Mouse (Mus musculus) bone marrow macrophage, adult 2 months (primary cell): ENCODE measurements around the gene Sdk2. TPM values are rescaled to one million over a fixed set of nuclear protein-coding genes. Genes with fewer than 3 reads are reported as not detected.

Source experiments
- H3K27ac ChIP-seq: 2 replicates; pipeline ENCODE4 v1.5.1; 2012; ENCODE audit warnings: low read depth, low read length; ENCODE audit not compliant: insufficient read depth
- H3K4me1 ChIP-seq: 2 replicates; pipeline ENCODE4 v1.6.1; 2012; ENCODE audit warnings: low read length; ENCODE audit not compliant: control insufficient read depth, insufficient read depth
- H3K4me3 ChIP-seq: 2 replicates; pipeline ENCODE4 v1.5.1; 2012; ENCODE audit warnings: mild to moderate bottlenecking, low read length, moderate library complexity; ENCODE audit not compliant: insufficient read depth
- CTCF ChIP-seq: IDR thresholded peaks from 2 replicates; pipeline ENCODE4 v1.5.1; 2012; ENCODE audit warnings: low read depth, mild to moderate bottlenecking, low read length, moderate library complexity
- POLR2A ChIP-seq: IDR thresholded peaks from 2 replicates; pipeline ENCODE4 v1.6.1; 2012; ENCODE audit warnings: mild to moderate bottlenecking, low read depth, low read length, borderline replicate concordance
- polyA plus RNA-seq: library from polyadenylated mRNA; stranded (reverse); fragments of >200 nt; gene quantifications from 2 replicates; pipeline ENCODE4 v1.2.4, GENCODE M21; 2012; ENCODE audit not compliant: missing spikeins, insufficient read depth, insufficient read length

Gene Sdk2
- polyA plus RNA-seq: not detected in 2 replicates

DNA sequence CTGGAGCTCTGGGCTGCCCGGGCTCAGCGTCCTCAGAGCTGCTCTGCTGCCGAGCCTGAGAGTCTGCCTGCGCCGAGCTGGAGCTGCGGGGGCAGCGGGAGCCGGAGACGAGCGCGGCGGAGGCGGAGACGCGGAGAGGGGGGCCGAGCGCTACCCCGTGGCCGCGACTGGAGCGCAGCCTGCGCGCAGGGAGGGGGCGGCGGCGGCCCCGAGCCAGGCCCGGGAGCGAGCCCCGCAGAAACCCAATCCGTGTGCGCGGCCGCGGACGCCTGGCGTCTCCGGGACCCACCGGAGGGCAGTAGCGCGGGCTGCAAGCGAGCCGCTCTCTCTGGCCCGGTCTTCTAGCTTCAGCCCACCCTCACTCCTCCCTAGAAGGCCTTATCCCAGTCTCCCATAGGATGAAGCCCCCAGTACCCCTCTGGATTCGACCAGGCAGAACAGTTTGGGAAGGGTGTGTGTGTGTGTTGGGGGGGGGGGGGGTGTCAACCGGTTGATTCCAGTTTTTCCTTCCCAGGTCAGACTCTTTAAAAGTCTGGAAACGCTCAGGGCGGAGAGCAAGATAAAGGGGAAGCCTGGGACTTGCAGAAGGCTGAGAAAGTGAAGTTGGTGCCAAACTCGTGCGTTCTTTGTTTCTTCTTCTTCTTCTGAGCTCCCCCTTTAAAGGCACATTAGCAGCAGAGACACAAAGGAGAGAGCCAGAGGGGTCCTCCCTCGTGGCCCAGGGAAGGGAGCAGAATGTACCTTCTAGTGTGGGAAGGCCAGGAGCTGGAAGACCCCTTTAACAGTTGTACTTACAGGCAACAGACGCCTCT, at the start of gene Sdk2:
Gene Sdk2 (minus strand): TSS at position 96 of the 812 bp plus-strand sequence.
- Histone ChIP-seq H3K4me1 (no peaks in the 10 kb centered on the region), H3K27ac (no peak within 1 kb of the TSS), H3K4me3 (no peak within 1 kb of the TSS)
- no peak for TF ChIP-seq CTCF
- no peak for TF ChIP-seq POLR2A

DNA sequence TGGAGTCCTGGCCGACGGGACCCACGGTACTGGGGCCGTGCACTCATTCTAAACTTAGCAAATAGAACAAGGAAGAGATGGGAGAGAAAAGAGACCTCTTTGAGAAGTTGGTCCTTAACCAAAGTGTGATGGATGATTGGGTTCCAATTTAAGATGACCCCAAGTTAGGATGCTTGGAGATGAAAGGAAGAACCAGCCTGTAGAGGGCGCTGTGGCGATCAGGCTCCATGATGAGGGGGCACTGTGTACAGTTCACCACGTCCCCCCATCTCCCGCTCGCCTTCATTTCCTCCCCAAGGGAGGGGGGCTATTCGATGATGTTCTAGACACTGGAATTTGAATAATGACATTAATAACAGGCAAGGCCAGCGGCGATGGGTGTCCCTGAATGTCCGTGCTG, 48.2 kb upstream of the Sdk2 start:
- H3K27ac ChIP-seq: no peak overlapping the region
- no peaks in the 10 kb centered on the region for H3K4me1 ChIP-seq
- H3K4me3 ChIP-seq: no peak overlapping the region
- no peak for TF ChIP-seq CTCF

DNA sequence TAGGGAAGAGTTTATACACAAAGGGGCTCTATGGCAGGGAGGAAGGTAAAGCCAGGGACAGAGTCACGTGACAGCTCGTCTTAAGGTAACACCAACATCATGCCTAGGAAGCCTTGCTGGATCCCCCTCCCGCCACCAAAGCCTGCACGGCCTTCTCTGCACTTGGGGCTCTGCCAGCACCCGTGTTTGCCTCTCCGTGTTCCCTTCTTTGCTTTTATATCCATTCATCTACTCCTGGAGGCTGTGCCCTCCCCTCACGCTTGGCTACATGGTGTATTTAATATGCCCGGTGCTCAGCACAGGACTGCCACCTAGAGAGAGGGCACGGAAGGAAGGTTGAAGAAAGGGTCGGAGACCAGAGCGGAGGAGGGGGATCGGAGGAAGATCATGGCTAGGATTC, 47.8 kb upstream of the Sdk2 start:
- H3K27ac ChIP-seq: no peak overlapping the region
- no peaks in the 10 kb centered on the region for H3K4me1 ChIP-seq
- no peak overlapping the region for H3K4me3 ChIP-seq
- TF ChIP-seq POLR2A (no peak), CTCF (no peak)

DNA sequence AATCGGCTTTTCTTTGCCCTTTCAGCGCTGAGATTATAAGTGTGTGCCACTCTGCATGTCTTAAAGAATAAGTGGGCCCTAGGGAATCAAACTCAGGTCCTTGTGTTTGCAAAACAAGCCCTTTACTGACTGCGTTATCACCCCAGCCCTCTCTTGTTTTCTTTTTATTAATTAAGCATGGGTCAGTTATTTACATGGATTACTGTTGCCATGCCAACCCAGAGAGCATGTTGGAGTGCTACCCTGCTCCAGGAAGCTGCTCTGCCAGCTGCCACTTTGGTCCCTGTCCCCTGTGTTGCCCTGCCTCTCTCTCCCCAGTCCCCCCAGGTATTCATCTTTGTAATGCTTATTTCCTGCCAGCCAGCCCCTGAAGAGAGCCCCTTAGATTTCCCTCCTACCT, 44.0 kb upstream of the Sdk2 start:
- no peak overlapping the region for H3K27ac ChIP-seq
- no peaks in the 10 kb centered on the region for H3K4me1 ChIP-seq
- no peak overlapping the region for H3K4me3 ChIP-seq
- TF ChIP-seq POLR2A: no peak
- no peak for TF ChIP-seq CTCF

DNA sequence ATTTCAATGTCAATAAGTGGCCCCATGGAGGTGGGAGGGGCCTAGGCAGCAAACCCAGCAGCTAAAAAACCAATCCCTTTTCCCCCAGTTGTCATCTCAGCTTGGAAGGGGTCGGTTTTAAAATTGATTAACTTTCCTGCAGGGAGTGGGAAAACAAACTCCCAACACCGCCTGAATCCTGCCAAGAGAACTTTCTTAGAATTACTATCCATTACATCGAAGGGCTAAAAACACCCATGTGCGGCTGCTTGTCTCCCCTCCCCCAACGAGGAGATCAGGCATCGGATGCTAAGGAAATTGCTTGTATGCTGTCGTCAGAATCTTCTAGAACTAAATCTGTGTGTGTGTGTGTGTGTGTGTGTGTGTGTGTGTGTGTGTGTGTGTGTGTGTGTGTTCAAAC, 26.8 kb upstream of the Sdk2 start:
- Histone ChIP-seq H3K4me1 (0 out of 2 replicates have a peak, but pooled peaks cover 3% of the 10 kb centered on the region), H3K4me3 (no peak overlapping the region), H3K27ac (no peak overlapping the region)
- TF ChIP-seq CTCF (no peak), POLR2A (no peak)

DNA sequence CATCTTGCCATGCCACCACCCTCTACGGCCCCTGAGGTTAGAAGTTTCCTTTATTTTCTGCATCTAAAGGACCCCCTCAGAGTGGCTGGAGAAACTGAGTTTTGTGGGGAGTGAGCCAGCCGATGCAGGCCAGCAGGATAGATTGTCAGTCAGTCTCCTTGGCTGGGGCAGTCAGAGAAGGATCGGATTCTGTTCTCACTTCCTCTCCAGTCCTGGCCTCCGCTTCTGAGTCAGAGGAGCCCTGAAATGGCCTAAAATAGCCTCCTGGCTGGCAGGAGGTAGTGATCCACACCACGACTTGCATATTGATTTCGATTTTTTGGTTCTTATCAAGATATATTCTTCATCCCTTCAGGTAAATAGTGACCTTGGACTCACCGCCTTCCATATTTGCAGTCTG, 26.3 kb upstream of the Sdk2 start:
- H3K4me1 ChIP-seq: 0 out of 2 replicates have a peak, but pooled peaks cover 3% of the 10 kb centered on the region
- H3K27ac ChIP-seq: no peak overlapping the region
- no peak for TF ChIP-seq POLR2A
- no peak for TF ChIP-seq CTCF
- no peak overlapping the region for H3K4me3 ChIP-seq

DNA sequence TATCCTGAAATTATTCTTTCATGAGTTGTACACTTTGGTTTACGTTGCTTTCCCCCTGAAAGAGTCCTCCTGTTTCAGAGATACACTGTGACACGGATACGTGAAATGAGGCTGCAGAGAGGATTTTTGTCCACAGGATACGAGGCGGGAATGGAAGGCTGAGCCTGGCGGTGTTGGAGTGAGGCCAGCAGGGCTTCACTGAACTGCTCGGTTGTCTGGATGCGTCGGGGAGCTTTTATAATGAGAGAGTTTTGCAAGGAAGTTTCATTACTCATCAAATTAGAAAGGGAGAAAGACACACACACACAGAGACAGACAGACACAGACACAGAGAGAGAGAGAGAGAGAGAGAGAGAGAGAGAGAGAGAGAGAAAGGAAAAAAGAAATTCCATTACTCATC, 13.8 kb upstream of the Sdk2 start:
- TF ChIP-seq POLR2A: no peak
- no peak for TF ChIP-seq CTCF
- Histone ChIP-seq H3K4me3 (no peak overlapping the region), H3K4me1 (no peaks in the 10 kb centered on the region), H3K27ac (no peak overlapping the region)

DNA sequence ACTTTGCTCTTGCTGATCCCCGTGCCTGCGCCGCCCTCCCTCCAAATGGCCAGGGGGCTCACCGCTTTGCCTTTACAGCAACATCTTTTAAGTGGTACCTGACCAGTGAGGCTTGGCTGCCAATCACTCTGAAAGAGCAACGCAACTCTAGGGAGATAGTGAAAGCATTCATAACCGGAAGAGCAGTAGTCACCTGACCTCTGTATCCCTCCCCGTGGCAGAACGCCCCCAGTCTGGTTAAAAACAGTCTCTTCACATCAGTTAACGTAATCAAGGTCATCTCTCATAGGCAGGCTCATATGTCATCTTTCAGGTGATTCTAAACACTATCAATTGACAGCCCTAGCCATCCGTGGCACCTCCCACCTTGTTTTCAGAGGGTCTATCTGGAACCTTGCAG, 5.8 kb upstream of the Sdk2 start:
- Histone ChIP-seq H3K4me1 (no peaks in the 10 kb centered on the region), H3K4me3 (no peak overlapping the region), H3K27ac (no peak overlapping the region)
- TF ChIP-seq POLR2A (no peak), CTCF (no peak)

DNA sequence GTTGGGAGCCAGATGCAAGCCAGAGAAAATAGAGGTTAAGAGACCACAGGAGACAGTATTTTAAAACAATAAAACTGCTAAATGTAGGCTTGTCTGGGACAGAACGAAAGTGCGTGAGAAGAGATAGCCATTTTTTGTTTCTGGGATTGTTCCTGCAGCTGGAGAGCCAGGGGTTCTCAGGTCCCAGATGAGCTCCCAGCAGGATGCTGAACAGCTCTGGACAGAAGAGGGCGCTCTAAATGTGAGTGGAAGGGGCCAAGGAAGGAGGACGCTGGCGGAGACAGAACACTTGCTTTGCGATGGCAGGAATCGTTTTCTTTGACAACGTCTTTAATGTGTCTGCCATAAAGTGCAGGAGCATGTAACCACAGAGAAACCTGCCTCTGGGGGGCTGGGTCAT, 5.2 kb upstream of the Sdk2 start:
- Histone ChIP-seq H3K4me3 (no peak overlapping the region), H3K27ac (no peak overlapping the region), H3K4me1 (no peaks in the 10 kb centered on the region)
- no peak for TF ChIP-seq POLR2A
- no peak for TF ChIP-seq CTCF

DNA sequence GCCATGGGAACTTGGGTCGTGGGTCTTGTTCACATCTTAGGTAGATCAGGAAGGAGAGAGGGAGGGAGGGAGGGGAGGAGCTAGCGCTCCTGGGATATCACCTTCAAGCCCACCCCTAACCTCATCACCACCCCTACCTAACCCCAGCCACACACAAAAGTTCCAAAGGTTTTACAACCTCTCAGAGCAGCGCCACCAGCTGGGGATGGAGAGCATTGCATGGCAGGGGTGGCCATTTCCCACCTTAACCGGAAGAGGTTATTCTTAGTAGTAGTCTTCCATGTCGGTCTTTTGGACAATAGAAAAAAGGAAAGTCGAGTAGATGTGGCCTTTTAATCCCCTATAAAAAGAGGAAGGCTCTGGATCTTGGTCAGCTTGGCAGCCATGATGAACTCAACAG, 4.0 kb upstream of the Sdk2 start:
- H3K4me1 ChIP-seq: no peaks in the 10 kb centered on the region
- no peak overlapping the region for H3K27ac ChIP-seq
- no peak overlapping the region for H3K4me3 ChIP-seq
- TF ChIP-seq POLR2A (no peak), CTCF (no peak)
